Mouse (Mus musculus) fibroblast of lung, adult 2 months (primary cell): ENCODE measurements around the gene Plcb2.

Source experiments
- DNase-seq: peaks from one replicate; pipeline ENCODE4 v3.0.0-alpha.2; 2011; ENCODE audit warnings: low read depth

The Plcb2 gene

GRCm38 (mm10) chr2:118728337-118728736, at the start of gene Plcb2:
TSS of gene Plcb2 (minus strand) at chr2:118728438.
- DNase-seq = no peak

GRCm38 (mm10) chr2:118776295-118776694, 48.1 kb upstream of the Plcb2 start:
- no peak for DNase-seq

- DNase-seq = no peak
These were observed 47.6 kb upstream of the Plcb2 start for GRCm38 (mm10) chr2:118775846-118776245.

GRCm38 (mm10) chr2:118775396-118775795, 47.2 kb upstream of the Plcb2 start:
- no peak for DNase-seq

GRCm38 (mm10) chr2:118774536-118774935, 46.3 kb upstream of the Plcb2 start:
- no peak for DNase-seq

GRCm38 (mm10) chr2:118772158-118772874, 44.1 kb upstream of the Plcb2 start, which contains the start of gene Phgr1:
TSS of gene Phgr1 (plus strand) at chr2:118772769.
- DNase-seq = no peak

GRCm38 (mm10) chr2:118766041-118767033, 38.1 kb upstream of the Plcb2 start:
- no peak for DNase-seq

GRCm38 (mm10) chr2:118764875-118765274, 36.6 kb upstream of the Plcb2 start:
- no peak for DNase-seq

- no peak for DNase-seq
These were observed 36.0 kb upstream of the Plcb2 start for GRCm38 (mm10) chr2:118764094-118764831.

- DNase-seq = no peak
These were observed 35.2 kb upstream of the Plcb2 start for GRCm38 (mm10) chr2:118763469-118763868.

- DNase-seq = no peak
These were observed 34.5 kb upstream of the Plcb2 start for GRCm38 (mm10) chr2:118762784-118763148.

GRCm38 (mm10) chr2:118761906-118762783, 33.9 kb upstream of the Plcb2 start, which contains the start of gene Ccdc9b:
TSS of gene Ccdc9b (minus strand) at chr2:118762661.
- DNase-seq = no peak

- DNase-seq = no peak
These were observed 33.1 kb upstream of the Plcb2 start for GRCm38 (mm10) chr2:118761358-118761757.

GRCm38 (mm10) chr2:118760311-118761025, 32.2 kb upstream of the Plcb2 start:
- DNase-seq = no peak

GRCm38 (mm10) chr2:118759828-118760227, 31.6 kb upstream of the Plcb2 start:
- DNase-seq = no peak

- no peak for DNase-seq
These were observed 27.9 kb upstream of the Plcb2 start for GRCm38 (mm10) chr2:118756103-118756502.

GRCm38 (mm10) chr2:118755407-118755806, 27.2 kb upstream of the Plcb2 start:
- DNase-seq = no peak

GRCm38 (mm10) chr2:118754143-118754542, 25.9 kb upstream of the Plcb2 start:
- no peak for DNase-seq

GRCm38 (mm10) chr2:118752792-118753108, 24.5 kb upstream of the Plcb2 start:
- DNase-seq = no peak
